ENCODE assay signal across 9 mouse cellular contexts in genomic region chr10:78138812-78139523, GRCm38 (mm10). TPM values are rescaled to one million over a fixed set of nuclear protein-coding genes. Genes with fewer than 3 reads are reported as not detected.
DNase-seq lines count a peak whose midpoint lies in the region; ATAC-seq lines count a peak whose summit lies in the region.
"Had no signal": no experiment of that assay in that cellular context is flagged by ENCODE, and none has a peak within 500 bp of the region (broad histone marks: within the 10 kb centered on the region; RNA-seq: fewer than 3 reads in every experiment).

No protein-coding gene starts in this region.

- no peak overlapping the region for H3K27ac ChIP-seq in hindbrain, embryonic 11.5 days (ENCODE audit: low read depth, low read length)

- no peak overlapping the region for H3K4me3 ChIP-seq in hindbrain, embryonic 11.5 days (ENCODE audit: low read depth, low read length)

- no peaks in the 10 kb centered on the region for H3K27me3 ChIP-seq in hindbrain, embryonic 11.5 days (ENCODE audit: control insufficient read depth, insufficient read depth, low read length)

- WGBS in hindbrain, embryonic 11.5 days, result 68% methylated on average over 14 of the region's 14 CpGs

- no peaks in the 10 kb centered on the region for H3K9me3 ChIP-seq in hindbrain, embryonic 11.5 days (ENCODE audit: control insufficient read depth, low read length)
- H3K9me3 ChIP-seq: G1E had no signal

- H3K36me3 ChIP-seq in hindbrain, embryonic 11.5 days (ENCODE audit: control insufficient read depth, insufficient read depth, low read length), result no peaks in the 10 kb centered on the region
- H3K36me3 ChIP-seq: G1E had no signal

- peak; percentile 25 for DNase-seq in layer of hippocampus, adult 11-12 months (ENCODE audit: low spot score)
- DNase-seq in layer of hippocampus, adult 9-11 months, result no peak
- peak; percentile 55 for DNase-seq in gastrocnemius, postnatal 10 days
- DNase-seq in kidney, adult 9 months, result peak; percentile 70
- peak; percentile 64 to 67 for DNase-seq in lung, postnatal 4 days
- no peak for DNase-seq in cerebellum, adult 18-20 months
- no peak for DNase-seq in hindbrain, embryonic 11.5 days (ENCODE audit: low spot score)
- no peak for DNase-seq in yolk sac, embryonic 10.5 days (ENCODE audit: low spot score)

- 0 out of 2 replicates have a peak, but pooled peaks cover 3% of the 10 kb centered on the region for H3K4me1 ChIP-seq in hindbrain, embryonic 11.5 days (replicated peaks; ENCODE audit: control insufficient read depth, insufficient read depth, low read length)

- H3K4me2 ChIP-seq in hindbrain, embryonic 11.5 days (replicated peaks; ENCODE audit: low read depth, low read length), result no peak overlapping the region

- no peak overlapping the region for H3K9ac ChIP-seq in hindbrain, embryonic 11.5 days (ENCODE audit: low read depth, low read length)

- no peak for ATAC-seq in hindbrain, embryonic 11.5 days (ENCODE audit: low FRiP score)

RNA-seq across cellular contexts. Expression of gene D10Jhu81e, which starts 30.6 kb away (rescaled TPM):
- total RNA-seq in gastrocnemius, postnatal 10 days (2021), result 100 to 1,000 TPM; 119 to 143 TPM
- polyA plus RNA-seq in hindbrain, embryonic 11.5 days (2014; fragmentation: Nextera tagmentation; extraction: Ambion mirVana), result 13.6 and 17.6 TPM in 2 replicates

RNA-seq across cellular contexts. Expression of gene Pwp2, which starts 46.0 kb away (rescaled TPM):
- total RNA-seq in gastrocnemius, postnatal 10 days (2021), result 1 to 10 TPM; 8.6 to 8.8 TPM
- polyA plus RNA-seq in hindbrain, embryonic 11.5 days (2014; fragmentation: Nextera tagmentation; extraction: Ambion mirVana), result 14.1 and 18.7 TPM in 2 replicates

Comparison
In these comparisons a context has a peak if more than half of its experiments do, and no peak if none do; other contexts are left out.
1. DNase-seq: peak in layer of hippocampus, adult 11-12 months (single experiment), gastrocnemius, postnatal 10 days (single experiment), kidney, adult 9 months (single experiment) and lung, postnatal 4 days (2 of 2); none in layer of hippocampus, adult 9-11 months (single experiment), cerebellum, adult 18-20 months (0 of 2), hindbrain, embryonic 11.5 days (single experiment) and yolk sac, embryonic 10.5 days (single experiment).